Mouse (Mus musculus): ENCODE measurements around the gene Olfr1280.

GRCm38 (mm10) chr2:111289836-111290235 lies 24.0 kb upstream of the Olfr1280 start, which contains the start of gene Olfr1278:
- no peak for TF ChIP-seq POLR2A (IDR thresholded peaks at IDR 0.05; ENCODE audit: insufficient read depth, low read depth, low read length)
- no peak for TF ChIP-seq CTCF (IDR thresholded peaks at IDR 0.05)
- TF ChIP-seq EP300 (IDR thresholded peaks at IDR 0.05; ENCODE audit: insufficient read depth, low read depth, low read length), result no peak
